Mouse (Mus musculus) forebrain, embryonic 16.5 days (tissue): ENCODE measurements around the gene Mavs. TPM values are rescaled to one million over a fixed set of nuclear protein-coding genes. Genes with fewer than 3 reads are reported as not detected.
A peak's percentile ranks its signal among the peaks of the same experiment; 100 is the strongest.

Experiments used
- microRNA-seq: library from miRNA; unstranded; fragments of <30 nt; microRNA quantifications from one replicate; pipeline ENCODE4, GENCODE M21; 2017
- polyA plus RNA-seq: library from polyadenylated mRNA; unstranded; fragments of >200 nt; fragmentation: Nextera tagmentation; extraction: Ambion mirVana; gene quantifications from 2 replicates; pipeline ENCODE4 v1.2.1, GENCODE M21; 2015

Gene Mavs
- polyA plus RNA-seq, 1 experiment from 2014 or later: 5.7 TPM

Small RNAs within 50 kb of the gene (microRNA-seq; reads per million reads assigned to microRNA genes)
- 54.5 reads per million, percentile 46 among the genes with 10 or more reads in this experiment for gene Mir103-2

Other genes with a start within 250 kb of the Mavs start
- gene Gfra4, start 191.0 kb upstream of the Mavs start, polyA plus RNA-seq: 33.0 and 42.8 TPM in 2 replicates
- 1.4 TPM in 2 replicates for gene Adam33, start 170.2 kb upstream of the Mavs start, polyA plus RNA-seq
- 0.12 and 0.13 TPM in 2 replicates for gene Siglec1, start 147.3 kb upstream of the Mavs start, polyA plus RNA-seq
- gene Hspa12b, start 106.8 kb upstream of the Mavs start, polyA plus RNA-seq: 4.4 and 4.7 TPM in 2 replicates
- gene Gm11037, start 100.6 kb upstream of the Mavs start, polyA plus RNA-seq: not detected in 2 replicates
- gene 1700037H04Rik, start 74.0 kb upstream of the Mavs start, polyA plus RNA-seq: 87.5 and 97.1 TPM in 2 replicates
- gene Cenpb, start 54.0 kb upstream of the Mavs start, polyA plus RNA-seq: 16.0 and 16.9 TPM in 2 replicates
- gene Cdc25b, start 47.1 kb upstream of the Mavs start, polyA plus RNA-seq: 33.6 and 35.9 TPM in 2 replicates
- gene Spef1, start 46.8 kb upstream of the Mavs start, polyA plus RNA-seq: 11.3 and 12.6 TPM in 2 replicates
- gene Ap5s1, start 27.0 kb upstream of the Mavs start, polyA plus RNA-seq: 37.8 and 40.5 TPM in 2 replicates
- 26.9 and 33.1 TPM in 2 replicates for gene Pank2, start 28.4 kb downstream of the Mavs start, polyA plus RNA-seq
- 22.0 and 26.0 TPM in 2 replicates for gene Rnf24, start 118.8 kb downstream of the Mavs start, polyA plus RNA-seq